Mouse (Mus musculus): ENCODE results near the gene Vmn1r200.

The Vmn1r200 gene

DNA sequence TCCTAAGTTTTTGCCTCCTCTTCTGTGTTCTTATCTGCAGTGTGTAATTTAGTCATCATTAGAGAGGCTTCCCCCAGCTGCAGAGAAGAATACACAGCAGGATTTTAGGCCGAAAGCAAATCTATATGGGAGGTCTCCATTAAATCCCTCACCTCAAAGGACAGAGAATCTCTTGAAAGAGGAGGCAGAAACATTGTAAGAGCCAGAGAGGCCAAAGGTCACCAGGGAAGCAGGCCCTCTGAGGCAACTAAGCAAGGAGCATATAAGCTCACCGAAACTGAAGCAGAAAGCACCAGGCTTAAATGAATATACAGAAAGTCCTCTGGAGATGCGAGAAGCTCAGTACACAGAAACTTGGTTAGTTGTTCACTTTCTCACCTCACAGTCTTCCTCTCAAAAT, at the start of gene Vmn1r200:
Gene Vmn1r200 (plus strand): TSS at position 301 of the 400 bp plus-strand sequence.
- DNase-seq (ENCODE audit: low spot score), result no peak

DNA sequence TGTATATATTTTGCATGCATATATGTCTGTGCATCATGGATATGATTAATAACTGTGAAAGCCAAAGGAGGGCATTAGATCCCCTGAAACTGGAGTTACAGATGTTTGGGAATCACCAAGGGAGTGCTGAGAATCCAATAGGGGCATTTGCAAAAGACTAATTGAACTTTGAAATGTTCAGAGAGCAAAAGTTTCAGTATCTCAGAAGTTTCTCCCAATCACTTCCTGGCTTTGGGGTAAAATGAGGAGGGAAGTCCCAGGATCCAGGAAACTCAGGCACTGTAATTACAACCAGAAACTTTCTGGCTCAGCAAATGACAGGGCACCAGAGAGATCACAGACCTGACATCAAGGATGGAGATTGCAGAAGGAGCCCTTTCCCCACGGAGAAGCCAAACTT, 40.1 kb upstream of the Vmn1r200 start, which contains the start of gene Vmn1r198:
Gene Vmn1r198 (plus strand): TSS at position 301 of the 400 bp plus-strand sequence.
- no peak for DNase-seq (ENCODE audit: low spot score)

DNA sequence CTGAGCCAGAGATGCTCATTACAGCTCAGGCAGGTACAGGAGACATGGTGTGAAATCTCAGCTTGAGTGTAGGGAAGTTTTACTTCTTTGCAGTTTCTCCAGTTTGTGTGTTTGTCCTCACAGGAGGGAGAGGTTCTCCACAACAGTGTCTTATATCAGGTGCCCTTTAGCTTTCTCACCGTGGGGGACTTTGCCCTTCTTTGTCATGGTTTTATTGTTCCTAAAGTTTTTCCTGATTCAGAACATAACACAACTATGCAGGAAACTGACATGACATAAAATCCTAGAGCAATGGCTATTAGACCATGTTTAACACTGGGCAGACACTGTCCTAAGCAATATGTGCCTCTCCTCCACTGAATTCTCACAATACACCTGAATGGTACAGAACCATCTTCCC, 39.4 kb upstream of the Vmn1r200 start:
- no peak for DNase-seq (ENCODE audit: low spot score)

- no peak for DNase-seq (ENCODE audit: low spot score)
Observed at GRCm38 (mm10) chr13:22379518-22379917, 10.7 kb upstream of the Vmn1r200 start, which contains the start of gene Vmn1r199. Gene Vmn1r199 (plus strand): TSS chr13:22379818.

DNA sequence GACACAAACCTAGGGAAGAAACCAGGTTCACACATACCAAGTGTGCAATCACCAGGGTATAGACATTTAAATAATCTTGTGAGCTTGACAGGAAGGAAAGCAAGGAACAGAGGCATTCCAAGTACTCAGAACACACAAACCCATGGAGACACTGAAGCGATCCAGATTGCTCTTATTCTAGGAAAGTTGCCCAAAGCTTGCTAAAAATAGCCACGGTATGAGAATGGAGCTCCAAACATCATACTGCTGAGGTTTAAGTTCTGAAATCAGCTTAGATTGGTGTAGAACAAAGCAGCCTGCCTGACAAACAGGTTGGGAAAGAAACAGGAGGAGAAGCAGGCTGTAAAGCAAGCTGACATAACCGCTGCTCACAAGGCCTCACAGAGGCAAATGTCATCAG, 9.0 kb upstream of the Vmn1r200 start:
- DNase-seq (ENCODE audit: low spot score), result peak; percentile 2

GRCm38 (mm10) chr13:22383401-22383800, 6.8 kb upstream of the Vmn1r200 start:
- DNase-seq (ENCODE audit: low spot score), result no peak

DNA sequence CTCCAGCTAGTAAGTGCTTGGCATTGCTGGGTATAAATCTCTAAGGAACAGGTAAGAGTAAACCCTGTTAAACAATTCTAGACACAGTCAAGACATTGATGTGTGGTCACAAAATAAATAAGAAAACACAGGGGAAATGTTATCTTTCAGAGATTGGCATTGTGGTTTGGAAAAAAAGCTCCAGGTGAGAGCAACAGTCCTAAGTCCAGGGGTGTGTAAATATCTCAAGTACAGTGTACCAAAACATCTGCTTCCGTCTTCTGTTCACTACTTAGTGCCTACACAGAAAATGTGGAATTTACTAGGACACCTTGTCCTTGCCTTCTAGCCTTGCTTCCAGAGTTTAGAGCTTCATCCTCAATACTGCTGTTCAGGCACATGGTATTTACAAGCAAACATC, 3.1 kb upstream of the Vmn1r200 start:
- no peak for DNase-seq (ENCODE audit: low spot score)

DNA sequence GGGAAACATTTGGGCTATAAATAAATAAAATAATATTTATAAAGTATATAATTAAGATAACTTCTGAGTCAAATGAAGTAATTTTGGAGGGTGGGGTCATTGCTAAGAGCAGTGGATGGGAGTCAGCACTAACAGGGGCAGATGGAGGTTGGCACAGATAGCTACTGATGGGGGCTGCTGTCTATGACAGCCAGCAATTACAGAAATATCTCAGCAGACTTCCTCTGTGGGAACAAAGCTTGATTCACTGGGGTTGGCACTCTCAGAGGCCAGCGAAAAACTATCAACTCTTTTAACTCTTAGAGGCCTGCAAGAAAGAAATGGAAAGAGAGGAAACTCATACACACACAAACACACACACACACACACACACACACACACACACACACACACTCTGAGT, 12.8 kb downstream of the Vmn1r200 start:
- no peak for DNase-seq (ENCODE audit: low spot score)
